Mouse (Mus musculus): ENCODE results near the gene Anapc13.
A peak's percentile ranks its signal among the peaks of the same experiment; 100 is the strongest.

Gene Anapc13

GRCm38 (mm10) chr9:102625983-102626838, at the start of gene Anapc13, which contains the start of gene Cep63:
TSS of gene Anapc13 (plus strand) at chr9:102626296.
TSS of gene Cep63 (minus strand) at chr9:102626534.
- peak; percentile 98 for DNase-seq

DNA sequence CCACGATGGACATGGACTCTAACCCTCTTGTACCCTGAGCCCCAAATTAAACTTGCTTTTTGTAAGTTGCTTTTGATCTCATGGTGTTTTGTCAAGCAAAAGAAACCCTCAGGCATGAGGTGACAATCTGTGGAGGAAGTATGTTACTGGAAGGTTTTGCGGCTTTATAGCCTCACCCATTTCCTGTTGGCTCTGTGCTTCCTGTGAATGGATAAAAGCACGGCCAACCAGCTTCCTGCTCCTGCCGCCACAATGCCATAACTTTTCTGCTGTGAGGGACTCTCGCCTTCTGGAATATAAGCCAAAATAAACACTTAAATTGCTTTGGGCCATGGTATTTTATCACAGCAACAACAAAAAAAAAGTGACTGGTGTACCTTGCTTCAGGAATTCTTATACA, 48.6 kb upstream of the Anapc13 start:
- DNase-seq = no peak

DNA sequence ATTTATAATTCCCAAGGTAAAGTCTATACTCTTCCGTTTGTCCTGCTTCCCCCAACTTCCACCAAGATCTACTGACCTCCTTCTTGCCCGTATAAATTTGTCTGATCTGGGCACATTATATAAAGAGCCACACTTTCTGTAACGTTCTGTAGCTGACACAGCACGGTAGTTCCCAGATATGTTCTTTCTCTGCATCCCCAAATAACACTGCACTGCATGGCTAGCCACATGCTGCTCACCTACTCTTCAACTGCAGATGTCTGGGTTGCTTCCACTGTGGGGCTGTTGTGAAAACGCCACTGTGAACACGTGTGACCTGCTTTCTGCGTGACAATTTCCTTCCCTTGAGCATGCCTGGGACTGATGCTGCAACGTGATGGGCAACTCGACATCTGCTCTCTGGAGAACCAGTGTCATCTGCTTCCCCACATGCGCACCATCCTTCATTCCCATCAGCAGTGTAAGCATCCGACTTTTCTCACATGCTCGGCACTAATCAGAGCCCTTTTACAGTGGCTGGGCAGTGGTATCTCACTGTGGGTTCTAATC, 44.1 kb upstream of the Anapc13 start:
- no peak for DNase-seq

DNA sequence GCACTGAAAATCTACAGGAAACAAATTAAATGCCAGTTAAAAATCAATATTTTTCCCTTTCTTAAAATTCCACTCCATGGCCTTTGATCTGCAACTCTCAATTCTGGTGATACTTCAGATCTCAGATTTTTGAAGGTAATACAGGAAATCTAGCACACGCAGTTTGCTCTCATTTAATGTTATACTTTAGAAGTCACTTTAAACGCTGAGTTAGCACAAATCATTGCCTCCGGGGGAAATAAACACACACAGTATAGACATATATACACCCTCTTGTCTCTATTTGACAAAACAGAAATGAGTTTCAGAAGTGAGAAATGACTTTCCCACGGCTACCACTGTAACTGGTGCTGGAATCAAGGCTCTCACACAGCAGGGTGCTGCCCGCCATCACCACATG, 38.7 kb upstream of the Anapc13 start:
- DNase-seq = no peak

- no peak for DNase-seq
These were observed 31.3 kb upstream of the Anapc13 start for GRCm38 (mm10) chr9:102594667-102595393.

GRCm38 (mm10) chr9:102595662-102596436, 30.2 kb upstream of the Anapc13 start:
- no peak for DNase-seq

- no peak for DNase-seq
These were observed 24.9 kb upstream of the Anapc13 start for GRCm38 (mm10) chr9:102601187-102601586.

- no peak for DNase-seq
These were observed 24.4 kb upstream of the Anapc13 start for GRCm38 (mm10) chr9:102601666-102602065.

- DNase-seq = no peak
These were observed 20.9 kb upstream of the Anapc13 start for GRCm38 (mm10) chr9:102605162-102605561.

- no peak for DNase-seq
These were observed 18.6 kb upstream of the Anapc13 start for GRCm38 (mm10) chr9:102607471-102607870.

DNA sequence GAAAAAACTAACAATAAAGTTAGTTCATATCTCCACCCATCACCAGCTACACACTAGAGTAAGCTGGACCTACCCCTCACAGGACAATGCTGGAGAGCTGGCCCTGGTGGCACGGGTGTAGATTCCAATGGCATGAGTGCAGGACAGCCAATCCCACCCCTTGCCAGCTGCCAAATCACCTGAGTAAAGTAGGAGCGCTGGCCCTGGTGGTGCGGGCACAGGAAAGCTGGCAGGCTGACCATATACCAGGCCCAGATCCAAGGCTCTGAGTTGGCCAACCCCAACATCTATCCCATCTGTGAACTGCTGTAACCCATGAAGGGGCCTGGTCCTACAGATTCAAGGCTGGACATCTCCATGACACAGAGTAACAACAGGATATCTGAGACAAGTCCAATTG, 16.9 kb upstream of the Anapc13 start:
- no peak for DNase-seq

- DNase-seq = no peak
These were observed 11.0 kb upstream of the Anapc13 start for GRCm38 (mm10) chr9:102615071-102615470.

GRCm38 (mm10) chr9:102616267-102616666, 9.8 kb upstream of the Anapc13 start:
- DNase-seq = no peak

DNA sequence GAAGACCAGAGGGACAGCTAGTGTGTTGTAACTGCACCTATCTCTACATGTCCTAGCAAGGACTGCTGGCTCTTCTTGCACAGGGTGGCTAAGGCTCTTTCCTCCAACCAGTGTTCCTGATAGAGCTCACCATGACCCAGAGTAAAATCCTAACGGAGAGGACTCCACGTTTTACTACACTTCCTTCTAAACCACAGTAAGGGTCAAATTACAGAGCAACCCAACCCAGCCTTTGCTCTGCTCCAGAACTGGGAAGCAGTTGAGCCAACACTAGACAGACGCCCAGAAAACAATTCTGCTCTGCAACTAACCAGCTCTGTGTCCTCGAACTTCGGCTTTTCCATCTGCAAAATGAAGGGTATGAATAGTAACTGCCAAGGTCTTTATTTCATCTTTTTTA, 4.7 kb upstream of the Anapc13 start:
- no peak for DNase-seq

GRCm38 (mm10) chr9:102622192-102622857, 3.8 kb upstream of the Anapc13 start:
- no peak for DNase-seq

DNA sequence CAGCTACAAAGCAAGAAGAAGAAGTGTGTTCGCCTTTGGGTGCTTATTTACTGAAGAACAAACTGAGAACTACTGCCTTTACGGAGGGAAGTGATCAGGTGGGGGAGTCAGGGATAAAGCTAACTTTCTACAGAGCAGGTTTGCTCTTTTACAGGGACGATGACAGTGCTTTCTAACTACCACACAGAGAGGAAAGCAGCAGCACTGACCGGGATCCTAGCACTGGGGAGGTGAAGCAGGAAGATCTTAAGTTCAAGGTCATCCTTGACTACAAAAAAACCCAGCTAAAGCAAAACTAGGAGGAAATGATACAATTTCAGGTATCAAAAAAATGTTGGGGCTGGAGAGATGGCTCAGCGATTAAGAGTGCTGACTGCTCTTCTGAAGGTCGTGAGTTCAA, 3.2 kb upstream of the Anapc13 start:
- DNase-seq = no peak

DNA sequence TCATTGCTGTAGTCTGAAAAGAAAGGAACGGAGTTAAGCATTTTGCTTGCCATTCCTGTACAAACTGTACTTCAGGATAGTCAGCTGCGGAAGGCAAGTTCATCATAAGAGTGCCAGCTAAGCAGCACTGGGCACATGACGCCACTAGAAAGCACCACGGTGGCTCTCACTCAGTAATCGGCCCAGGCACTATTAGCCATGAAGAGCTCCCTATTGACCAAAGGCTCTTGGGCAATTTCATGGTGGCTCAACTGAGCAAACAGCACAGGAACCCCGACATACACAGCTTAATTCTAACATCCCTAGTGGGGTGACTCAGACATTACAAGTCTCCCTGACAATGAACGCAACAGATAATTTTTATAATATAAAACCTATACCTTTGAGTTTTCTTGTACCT, 2.5 kb upstream of the Anapc13 start:
- DNase-seq = no peak

DNA sequence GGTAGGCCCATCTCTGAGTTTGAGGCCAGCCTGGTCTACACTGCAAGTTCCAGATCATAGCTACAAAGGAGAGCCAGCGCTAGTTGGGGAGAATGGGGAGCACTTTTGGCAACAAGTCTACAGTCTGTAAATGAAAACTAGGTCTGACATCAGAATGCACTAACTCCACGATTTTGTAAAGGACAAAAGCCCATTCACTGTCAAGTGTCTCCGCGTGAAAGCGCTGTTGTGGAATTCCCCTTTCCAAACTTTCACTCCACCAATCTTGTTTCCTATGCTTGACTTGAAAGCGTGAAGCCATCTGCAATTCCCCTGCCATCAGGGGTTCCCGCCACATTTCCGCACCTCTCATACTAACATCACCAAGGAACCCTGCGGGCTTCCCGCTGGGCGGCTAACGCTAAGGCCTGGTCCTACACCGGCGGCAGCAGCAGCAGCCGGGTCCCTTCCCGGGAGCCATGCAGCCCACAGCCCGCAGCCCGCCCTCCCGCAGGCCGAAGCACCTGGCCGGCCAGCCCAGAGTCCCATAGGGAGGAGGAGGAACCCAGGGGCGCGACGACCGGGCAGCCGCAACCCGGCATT, 604 bp upstream of the Anapc13 start:
- no peak for DNase-seq

GRCm38 (mm10) chr9:102626839-102627225, 736 bp downstream of the Anapc13 start:
- DNase-seq = no peak

DNA sequence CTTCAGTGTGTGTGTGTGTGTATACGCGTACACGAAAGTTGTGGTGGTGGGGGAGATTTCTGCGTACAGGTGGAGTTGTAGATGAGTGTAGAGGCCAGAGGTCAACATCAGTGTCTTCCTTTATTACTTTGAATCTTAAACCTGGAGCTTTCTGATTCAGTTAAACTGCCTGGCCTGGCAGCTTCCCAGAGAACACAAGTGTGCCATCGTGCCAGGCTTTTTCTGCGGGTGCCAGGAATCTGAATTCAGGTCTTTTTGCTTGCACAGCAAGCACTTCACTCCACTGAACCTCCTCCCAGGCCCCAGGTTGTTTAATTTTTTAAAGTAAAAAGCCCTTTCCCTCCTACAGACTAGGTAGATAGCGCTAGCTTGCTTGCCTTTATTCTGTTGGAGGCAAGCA, 1.3 kb downstream of the Anapc13 start:
- peak; percentile 58 for DNase-seq

DNA sequence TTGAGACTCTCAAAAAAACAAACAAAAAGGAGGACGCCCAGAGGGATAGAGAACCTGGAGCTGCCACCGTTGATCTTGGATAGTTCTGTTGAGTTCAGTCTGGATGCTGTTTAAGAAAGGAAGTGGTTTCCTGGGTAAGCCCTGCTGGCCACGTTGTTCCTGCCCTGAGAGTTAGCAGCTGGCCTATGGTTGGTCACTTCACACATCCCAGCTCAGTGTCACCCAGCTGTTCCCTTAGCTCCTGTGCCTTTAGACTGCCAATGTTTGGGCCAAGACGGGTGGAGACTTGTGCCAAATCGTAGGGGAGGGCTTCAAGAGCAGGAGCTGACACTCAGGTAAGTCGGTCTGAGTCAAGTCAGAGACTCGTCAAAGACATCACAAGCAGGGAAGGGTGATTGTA, 3.0 kb downstream of the Anapc13 start:
- DNase-seq = no peak

DNA sequence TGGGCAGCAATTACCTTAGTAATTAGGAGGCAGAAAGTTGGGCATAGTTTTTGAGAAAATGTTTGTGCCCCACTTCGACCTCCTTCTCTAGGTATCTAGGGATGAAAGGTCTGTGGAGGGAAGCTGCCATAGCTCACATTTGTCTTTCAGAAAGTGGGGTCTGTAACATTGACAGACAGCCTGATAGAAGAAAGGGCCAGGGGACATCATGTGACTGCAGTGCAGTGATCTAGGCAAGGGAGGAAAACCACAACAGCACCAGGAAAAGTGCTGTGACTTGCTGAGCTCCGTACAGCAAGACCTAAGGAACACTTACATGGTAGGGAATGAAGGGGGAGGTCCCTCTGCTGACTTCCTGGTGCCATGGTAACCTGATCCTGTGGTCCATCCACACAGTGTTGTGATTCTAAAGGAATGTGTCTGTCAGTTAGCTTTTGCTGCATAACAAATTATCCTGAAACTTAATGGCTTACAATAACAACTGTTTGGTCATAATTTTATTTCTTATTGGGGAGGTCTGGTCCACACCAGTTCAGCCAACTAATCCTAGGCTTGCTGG, 5.6 kb downstream of the Anapc13 start:
- no peak for DNase-seq

Measured in cerebellum, adult 9-11 months (tissue).